Mouse (Mus musculus) large intestine, adult 2 months (tissue): Measurements from ENCODE around the gene Trpc6. TPM values are rescaled to one million over a fixed set of nuclear protein-coding genes. Genes with fewer than 3 reads are reported as not detected.
A peak's percentile ranks its signal among the peaks of the same experiment; 100 is the strongest.

Experiments used
- DNase-seq: peaks from one replicate; pipeline ENCODE4 v3.0.0-alpha.2; 2012; ENCODE audit warnings: low read depth, low spot score
- WGBS: fragments of 180-500 bp; shearing (Covaris S2); methylation state at CpG from one replicate; pipeline ENCODE4 v1.1.7; 2018; 5-methylcytosine and 5-hydroxymethylcytosine counted together
- polyA plus RNA-seq: library from polyadenylated mRNA; depleted of rRNA; stranded (reverse); fragments of >200 nt; gene quantifications from 2 replicates; pipeline ENCODE4 v1.2.3, GENCODE M21; 2012; rRNA removed

Trpc6 gene
- 0.11 and 0.22 TPM in 2 replicates for polyA plus RNA-seq

GRCm38 (mm10) chr9:8544041-8544794 lies at the start of gene Trpc6:
TSS of gene Trpc6 (plus strand) at chr9:8544142.
- WGBS: 4% methylated on average over 44 of the region's 44 CpGs
- DNase-seq: no peak

- DNase-seq: no peak
Observed at GRCm38 (mm10) chr9:8520911-8521310, 23.0 kb upstream of the Trpc6 start.

DNA sequence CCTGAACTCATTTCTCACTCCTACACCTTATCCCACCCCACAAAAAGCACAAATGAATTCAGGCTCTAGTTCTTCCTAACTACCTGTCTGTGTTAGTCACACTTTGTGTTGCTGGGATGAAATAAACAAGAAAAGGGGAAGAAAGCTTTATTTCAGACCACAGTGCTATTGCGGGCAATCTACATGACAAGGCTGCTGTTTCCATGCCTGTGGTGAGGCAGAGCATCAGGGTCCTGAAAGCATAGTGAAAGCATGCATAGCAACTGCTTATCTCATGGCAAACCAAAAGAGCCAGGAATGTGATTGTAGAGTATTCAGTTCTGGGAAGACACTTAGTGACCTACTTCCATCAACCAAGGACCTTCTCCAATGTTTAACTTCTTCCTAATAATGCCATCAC lies 10.3 kb upstream of the Trpc6 start:
- no peak for DNase-seq
- 91% methylated on average over 1 of the region's 1 CpGs for WGBS

DNA sequence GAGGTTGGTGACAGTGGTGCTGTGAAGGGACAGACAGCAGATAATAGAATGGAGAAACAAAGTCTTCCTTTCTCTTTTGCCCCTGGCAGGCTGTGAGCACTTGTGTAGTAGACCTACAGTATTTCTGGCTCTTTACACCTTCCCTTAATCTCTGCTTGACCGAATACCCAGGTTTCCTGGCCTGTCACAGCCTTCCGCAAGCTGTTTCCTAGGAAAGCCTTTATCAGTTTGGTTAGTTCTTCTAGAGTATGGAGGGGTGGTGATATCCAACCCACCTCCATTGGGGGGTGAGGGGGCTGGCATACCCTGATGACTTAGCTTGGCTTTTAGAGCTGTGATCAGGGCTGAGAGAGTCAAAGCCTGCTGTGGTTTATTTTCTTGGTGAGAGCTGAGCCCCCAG lies 1.3 kb downstream of the Trpc6 start:
- WGBS: 69% methylated on average over 2 of the region's 2 CpGs
- no peak for DNase-seq

DNA sequence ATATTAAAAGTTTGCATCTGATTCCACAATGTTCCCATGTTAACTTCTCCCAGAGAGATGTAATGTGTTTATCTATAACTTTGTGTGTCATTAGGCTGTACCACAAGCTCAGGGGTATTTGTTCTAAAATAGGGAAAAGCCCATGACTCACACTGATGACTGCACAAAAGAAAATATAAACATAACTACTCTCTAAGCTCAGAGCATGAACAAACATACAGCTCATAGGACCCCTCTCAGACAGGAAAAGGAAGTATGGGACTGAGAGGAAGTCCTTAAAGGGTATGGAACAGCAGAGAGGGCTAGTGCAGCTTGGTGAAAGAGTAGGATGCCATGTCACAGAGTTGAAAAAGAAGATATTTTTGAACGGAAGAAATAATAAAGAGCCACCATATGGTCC lies 14.6 kb downstream of the Trpc6 start:
- 67% methylated on average over 1 of the region's 1 CpGs for WGBS

GRCm38 (mm10) chr9:8592618-8593017 lies 48.7 kb downstream of the Trpc6 start:
- WGBS: 51% methylated on average over 6 of the region's 6 CpGs
- DNase-seq: no peak

More for the DNA sequence above, 14.6 kb downstream of the Trpc6 start:
- DNase-seq: no peak

DNA sequence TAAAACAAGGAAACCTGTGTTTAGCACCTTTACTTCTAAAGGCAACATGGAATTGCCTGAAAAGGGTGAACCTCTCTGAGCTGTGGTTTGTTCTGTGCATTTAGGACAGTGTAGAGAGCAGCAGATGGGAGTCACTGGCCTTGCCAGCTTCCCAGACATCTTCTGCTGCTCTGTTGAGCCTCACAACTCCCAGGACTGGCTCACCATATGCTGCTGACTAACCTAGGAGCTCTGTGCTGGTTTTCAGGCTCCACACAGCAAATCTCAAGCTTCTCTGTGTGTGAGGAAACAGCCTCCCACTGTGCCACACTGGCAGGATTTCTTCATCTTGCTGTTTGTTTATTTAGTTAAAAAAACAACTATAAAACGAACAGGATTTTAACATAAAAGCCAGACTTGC lies 53.1 kb downstream of the Trpc6 start:
- DNase-seq: no peak
- WGBS: 10% methylated on average over 1 of the region's 1 CpGs

GRCm38 (mm10) chr9:8606816-8607491 lies 63.0 kb downstream of the Trpc6 start:
- no peak for DNase-seq

- WGBS: 42% methylated on average over 2 of the region's 2 CpGs
- no peak for DNase-seq
Observed at GRCm38 (mm10) chr9:8634344-8634743, 90.4 kb downstream of the Trpc6 start.

- WGBS: 80% methylated on average over 5 of the region's 5 CpGs
Observed at GRCm38 (mm10) chr9:8643453-8643852, 99.5 kb downstream of the Trpc6 start.

GRCm38 (mm10) chr9:8655347-8655746 lies 111.4 kb downstream of the Trpc6 start:
- no peak for DNase-seq

More at GRCm38 (mm10) chr9:8643453-8643852, 99.5 kb downstream of the Trpc6 start:
- no peak for DNase-seq

GRCm38 (mm10) chr9:8672944-8673343 lies 129.0 kb downstream of the Trpc6 start:
- WGBS: 77% methylated on average over 1 of the region's 1 CpGs

GRCm38 (mm10) chr9:8676607-8677006 lies 132.7 kb downstream of the Trpc6 start:
- WGBS: 64% methylated on average over 1 of the region's 1 CpGs
- DNase-seq: no peak

More at GRCm38 (mm10) chr9:8672944-8673343, 129.0 kb downstream of the Trpc6 start:
- DNase-seq: no peak

DNA sequence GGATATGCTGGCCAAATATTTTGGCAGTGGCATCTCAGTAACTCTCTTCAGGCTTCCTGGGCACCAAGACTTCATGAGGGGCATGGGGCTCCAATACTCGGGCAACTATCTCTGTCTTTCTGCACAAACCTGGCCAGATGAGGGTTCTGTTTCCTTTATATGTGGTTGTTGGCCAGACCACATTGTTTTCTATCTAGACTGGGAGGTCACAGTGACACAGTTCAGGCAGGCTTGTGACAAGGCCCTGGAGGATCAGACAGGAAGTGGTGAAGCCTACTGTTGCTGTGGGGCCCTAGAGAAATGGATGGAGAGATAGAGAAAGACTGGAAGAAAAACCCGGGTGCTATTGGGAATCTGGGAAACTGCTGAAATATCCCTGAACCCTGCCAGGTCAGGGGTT lies 149.2 kb downstream of the Trpc6 start:
- WGBS: 81% methylated on average over 2 of the region's 2 CpGs
- DNase-seq: no peak

GRCm38 (mm10) chr9:8700669-8701068 lies 156.7 kb downstream of the Trpc6 start:
- DNase-seq: peak; percentile 4

DNA sequence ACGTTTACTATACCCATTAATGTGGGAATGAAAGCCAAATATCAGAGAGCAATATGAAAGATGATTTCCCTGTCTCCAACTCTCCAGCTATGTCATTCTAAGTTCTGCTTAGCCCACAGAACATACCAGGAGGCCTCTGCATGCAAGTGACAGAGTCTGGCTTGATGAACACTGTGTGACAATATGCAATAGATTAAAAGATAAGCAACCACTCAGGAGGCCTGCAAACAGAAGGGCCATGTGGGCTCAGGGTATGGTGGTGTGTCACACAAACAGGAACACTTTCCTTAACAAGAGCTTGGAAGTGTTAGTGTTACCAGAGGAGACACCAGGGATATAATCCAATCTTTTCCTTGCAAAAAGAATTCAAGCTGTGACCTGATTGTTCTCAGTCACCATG lies 159.6 kb downstream of the Trpc6 start:
- WGBS: 73% methylated on average over 1 of the region's 1 CpGs

More at GRCm38 (mm10) chr9:8700669-8701068, 156.7 kb downstream of the Trpc6 start:
- 21% methylated on average over 5 of the region's 5 CpGs for WGBS

GRCm38 (mm10) chr9:8703956-8704355 lies 160.0 kb downstream of the Trpc6 start:
- DNase-seq: no peak
- WGBS: 36% methylated on average over 5 of the region's 5 CpGs

More for the DNA sequence above, 159.6 kb downstream of the Trpc6 start:
- no peak for DNase-seq

- WGBS: 30% methylated on average over 3 of the region's 3 CpGs
- DNase-seq: no peak
Observed at GRCm38 (mm10) chr9:8710052-8710739, 166.3 kb downstream of the Trpc6 start.

DNA sequence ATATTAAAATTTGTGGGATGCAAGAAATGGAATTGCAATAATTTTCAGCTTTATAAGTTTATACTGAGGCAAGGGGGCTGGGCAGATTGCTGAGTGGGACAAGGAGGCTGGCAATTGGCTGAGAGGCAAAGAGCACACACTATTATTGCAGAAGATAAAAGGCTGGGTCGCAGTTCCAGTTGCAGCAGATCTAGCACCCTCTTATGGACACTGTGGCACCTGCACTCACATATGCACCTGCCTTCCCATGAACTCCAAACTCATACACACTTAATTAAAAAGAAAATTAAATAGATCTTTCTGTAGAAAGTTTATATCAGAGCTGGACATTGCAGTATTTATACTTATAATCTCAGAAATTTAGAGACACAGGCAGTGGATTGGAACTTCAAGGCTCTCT lies 175.1 kb downstream of the Trpc6 start:
- no peak for DNase-seq
- 52% methylated on average over 1 of the region's 1 CpGs for WGBS

DNA sequence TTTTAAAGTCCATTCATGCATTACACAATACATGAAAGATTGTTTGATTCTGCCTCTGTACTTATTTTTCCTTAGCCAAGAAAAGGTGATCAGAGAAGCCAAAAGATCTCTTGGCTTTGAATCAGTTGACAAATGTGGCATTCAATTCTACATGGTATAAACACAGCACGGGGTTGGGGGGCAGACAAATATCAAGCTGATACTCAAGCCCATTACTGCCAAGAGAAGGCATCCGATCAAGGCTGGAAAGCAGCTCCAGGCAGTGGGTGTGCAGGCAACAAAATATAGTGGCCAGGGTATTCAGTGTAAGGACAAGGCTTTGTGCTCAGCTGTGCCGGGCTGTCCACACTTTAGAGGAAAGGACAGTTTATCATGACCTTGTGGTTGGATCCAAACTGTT lies 185.1 kb downstream of the Trpc6 start:
- DNase-seq: no peak
- WGBS: 73% methylated on average over 3 of the region's 3 CpGs
